Mouse (Mus musculus) thymus, postnatal 36 days (tissue): ENCODE measurements around the gene Abcb7.

Experiments used
- DNase-seq, 2 experiments: peaks; one replicate each; pipeline ENCODE4 v3.0.0; 2022; ENCODE audit warnings: mixed read lengths in 2 of 2

The Abcb7 gene

GRCm38 (mm10) chrX:104413183-104413983 lies at the start of gene Abcb7:
Gene Abcb7, minus strand, starts transcription at chrX:104413856.
- DNase-seq, result peak; percentile 86 to 87

- DNase-seq, result no peak
Measured at GRCm38 (mm10) chrX:104461755-104462154, 48.1 kb upstream of the Abcb7 start.

GRCm38 (mm10) chrX:104452433-104452832 lies 38.8 kb upstream of the Abcb7 start:
- DNase-seq, result no peak

- no peak for DNase-seq
Measured at GRCm38 (mm10) chrX:104433456-104433855, 19.8 kb upstream of the Abcb7 start.

DNA sequence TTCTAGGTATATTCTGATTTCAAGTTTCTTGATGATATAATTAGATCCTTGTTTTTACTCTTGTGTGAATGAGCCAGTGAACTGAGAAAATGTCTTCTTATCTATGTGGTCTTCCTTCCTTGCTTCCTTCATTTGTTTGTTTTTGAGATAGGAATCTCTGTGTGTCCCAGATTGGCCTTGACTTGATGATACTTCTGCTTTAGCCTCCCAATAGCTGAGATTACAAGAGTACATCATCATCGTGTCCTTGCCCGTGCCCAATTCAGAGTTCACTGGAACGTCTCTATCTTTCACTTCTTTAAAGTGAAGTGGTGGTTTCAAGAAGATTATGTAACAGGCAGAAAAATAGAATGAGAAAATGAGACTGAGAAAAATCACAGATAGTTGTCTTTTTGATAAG lies 14.5 kb upstream of the Abcb7 start:
- no peak for DNase-seq

DNA sequence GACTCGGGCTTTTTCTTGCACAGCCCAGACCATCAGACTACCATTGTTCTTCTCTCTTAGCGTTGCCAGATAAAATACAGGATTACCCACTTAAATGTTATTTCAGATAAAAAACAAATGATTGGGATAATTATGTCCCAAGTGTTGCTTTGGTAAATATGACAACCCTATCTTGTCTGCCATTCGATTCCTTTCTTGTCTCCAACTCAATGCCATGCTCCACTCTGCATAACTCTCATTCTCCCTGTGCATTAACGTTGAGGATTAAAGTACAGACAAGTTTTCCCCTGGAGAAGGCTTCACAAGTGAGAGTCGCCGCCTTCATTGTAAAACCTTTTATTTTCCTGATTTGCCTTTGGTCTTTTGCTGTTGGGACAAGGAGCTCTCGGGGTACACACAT lies 339 bp upstream of the Abcb7 start:
- DNase-seq, result no peak

DNA sequence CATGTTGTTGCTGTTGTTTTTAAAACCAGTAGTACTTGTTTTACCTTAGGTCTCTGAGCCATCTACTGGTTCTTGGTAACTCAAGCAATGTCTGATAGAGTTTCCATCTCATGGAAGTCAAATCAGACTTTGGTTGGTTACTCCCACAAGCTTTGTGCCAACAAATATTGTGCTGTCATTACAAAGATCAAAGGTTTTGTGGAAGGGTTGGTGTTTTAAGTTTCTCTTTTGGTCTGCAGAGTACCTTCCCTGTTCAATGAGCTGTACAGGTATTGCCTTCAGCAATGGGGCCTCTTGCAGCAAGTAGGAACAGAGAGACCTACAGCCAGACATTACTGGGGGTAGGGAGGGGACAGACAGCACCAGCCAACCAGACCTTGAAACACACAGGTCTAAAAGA lies 5.5 kb downstream of the Abcb7 start:
- DNase-seq, result no peak

DNA sequence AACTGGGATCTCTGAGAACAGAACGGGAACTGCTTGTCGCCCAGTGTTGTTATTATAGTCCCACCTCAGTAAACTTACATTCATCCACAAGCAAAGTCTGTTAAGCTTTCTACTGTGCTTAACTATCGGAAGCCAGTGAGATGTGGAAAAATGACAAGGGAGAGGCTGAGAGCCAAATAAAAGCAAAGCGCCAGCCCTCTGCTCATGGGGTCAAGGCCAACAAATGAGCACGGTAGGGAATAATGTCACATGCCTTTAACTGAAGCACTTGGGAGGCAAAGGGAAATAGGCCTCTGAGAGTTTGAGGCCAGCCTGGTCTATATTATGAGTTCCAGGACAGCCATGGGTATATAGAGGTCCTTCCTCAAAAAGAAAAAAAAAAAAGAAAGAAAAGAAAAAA lies 11.2 kb downstream of the Abcb7 start:
- DNase-seq, result no peak

DNA sequence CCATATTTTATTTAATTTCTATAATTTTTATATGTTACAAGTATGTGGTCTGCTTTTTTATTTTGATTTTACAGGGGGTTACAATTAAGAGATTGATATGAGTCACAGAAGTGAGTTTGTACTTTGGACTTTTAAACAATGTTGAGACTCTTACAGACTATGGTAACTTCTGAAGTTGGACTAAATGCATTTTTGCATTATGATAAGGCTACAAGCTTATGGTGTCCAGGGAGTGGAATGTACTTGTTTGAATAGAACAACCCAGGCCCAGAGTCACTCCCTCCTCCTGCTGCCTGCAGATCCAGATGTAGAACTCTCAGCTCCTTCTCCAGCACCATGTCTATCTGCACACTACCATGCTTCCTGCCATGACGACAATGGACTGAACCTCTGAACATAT lies 12.5 kb downstream of the Abcb7 start:
- no peak for DNase-seq

- DNase-seq, result no peak
Measured at GRCm38 (mm10) chrX:104397526-104397925, 16.1 kb downstream of the Abcb7 start.

- DNase-seq, result no peak
Measured at GRCm38 (mm10) chrX:104359686-104360085, 54.0 kb downstream of the Abcb7 start.

GRCm38 (mm10) chrX:104355842-104356241 lies 57.8 kb downstream of the Abcb7 start:
- no peak for DNase-seq

DNA sequence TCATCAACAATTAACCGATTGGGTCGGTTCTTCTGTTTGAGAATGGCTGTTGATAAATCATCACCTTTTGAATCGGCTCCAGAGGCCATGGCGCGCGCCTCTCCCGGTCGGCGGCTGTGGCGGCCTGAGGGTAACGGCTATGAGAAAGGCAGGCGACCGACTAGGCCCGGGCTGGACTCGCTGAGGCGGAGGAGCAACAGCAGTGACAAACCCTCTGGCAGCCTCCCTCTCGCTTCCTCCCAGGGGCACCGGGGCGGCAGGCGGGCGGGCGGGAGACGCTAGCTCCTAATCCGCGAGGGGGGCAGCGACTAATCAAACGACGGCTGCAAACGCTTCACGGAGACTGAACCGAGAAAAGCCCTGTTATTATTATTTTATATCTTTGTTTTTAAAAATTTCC lies 65.5 kb downstream of the Abcb7 start:
- DNase-seq, result peak; percentile 26 to 35

- DNase-seq, result no peak
Measured at GRCm38 (mm10) chrX:104291721-104292120, 121.9 kb downstream of the Abcb7 start.

- no peak for DNase-seq
Measured at GRCm38 (mm10) chrX:104279828-104280227, 133.8 kb downstream of the Abcb7 start.

DNA sequence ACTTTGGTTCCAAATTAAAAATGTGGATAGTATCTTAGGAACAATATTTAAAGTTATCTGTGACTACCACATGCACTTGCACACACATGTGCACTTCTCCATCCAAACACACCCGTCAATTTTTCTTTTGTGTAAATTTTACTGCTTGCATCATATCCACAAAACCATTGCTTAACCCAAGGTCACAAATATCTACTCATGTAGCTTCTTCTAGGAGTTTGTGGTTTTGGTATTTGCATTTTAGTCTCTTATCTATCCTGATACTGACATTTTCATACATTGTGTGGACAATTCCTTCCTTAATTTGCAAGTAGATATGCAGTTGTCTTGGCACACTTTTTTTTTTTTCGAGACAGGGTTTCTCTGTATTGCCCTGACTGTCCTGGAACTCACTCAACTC lies 149.3 kb downstream of the Abcb7 start:
- no peak for DNase-seq

- no peak for DNase-seq
Measured at GRCm38 (mm10) chrX:104262468-104262867, 151.2 kb downstream of the Abcb7 start.

GRCm38 (mm10) chrX:104256561-104256960 lies 157.1 kb downstream of the Abcb7 start:
- no peak for DNase-seq
